Mouse (Mus musculus) limb, embryonic 13.5 days (tissue): ENCODE data around the gene Galns. TPM values are rescaled to one million over a fixed set of nuclear protein-coding genes. Genes with fewer than 3 reads are reported as not detected.

Source experiments
- ATAC-seq: fragments of 200-750 bp; cut with Nextera tagmentation; 2 replicates; pipeline ENCODE4 v1.8.0; 2017; ENCODE audit warnings: low read depth, moderate number of reproducible peaks, moderate TSS enrichment; ENCODE audit not compliant: low FRiP score
- H3K27ac ChIP-seq: fragments of 300-500 bp; sonication (generic); 2 replicates; pipeline ENCODE4 v1.5.1; 2015; ENCODE audit warnings: inconsistent platforms, mild to moderate bottlenecking, moderate library complexity
- H3K27me3 ChIP-seq: fragments of 300-500 bp; sonication (generic); 2 replicates; pipeline ENCODE4 v1.6.1; 2015; ENCODE audit warnings: mild to moderate bottlenecking, inconsistent platforms
- H3K36me3 ChIP-seq: fragments of 300-500 bp; sonication (generic); 2 replicates; pipeline ENCODE4 v1.6.1; 2015; ENCODE audit warnings: inconsistent platforms, mild to moderate bottlenecking, moderate library complexity
- H3K4me1 ChIP-seq: fragments of 300-500 bp; sonication (generic); 2 replicates; pipeline ENCODE4 v1.6.1; 2015; ENCODE audit warnings: inconsistent platforms
- H3K4me2 ChIP-seq: fragments of 300-500 bp; sonication (generic); replicated peaks from 2 replicates; pipeline ENCODE4 v1.6.1; 2015; ENCODE audit warnings: inconsistent platforms, mild to moderate bottlenecking, moderate library complexity
- H3K4me3 ChIP-seq: fragments of 300-500 bp; sonication (generic); 2 replicates; pipeline ENCODE4 v1.5.1; 2015; ENCODE audit warnings: moderate library complexity, mild to moderate bottlenecking, inconsistent platforms
- H3K9ac ChIP-seq: fragments of 300-500 bp; sonication (generic); 2 replicates; pipeline ENCODE4 v1.6.1; 2015; ENCODE audit warnings: mild to moderate bottlenecking, inconsistent platforms
- H3K9me3 ChIP-seq: fragments of 300-500 bp; sonication (generic); 2 replicates; pipeline ENCODE4 v1.6.1; 2016; ENCODE audit warnings: inconsistent platforms
- WGBS: fragments of 180-500 bp; shearing (Covaris S2); methylation state at CpG from one replicate; pipeline ENCODE4 v1.1.7; 2015; 5-methylcytosine and 5-hydroxymethylcytosine counted together
- polyA plus RNA-seq: library from polyadenylated mRNA; unstranded; fragments of >200 nt; fragmentation: Nextera tagmentation; extraction: Ambion mirVana; gene quantifications from 2 replicates; pipeline ENCODE4 v1.2.1, GENCODE M21; 2015

Gene Galns
- polyA plus RNA-seq, 1 experiment from 2014 or later, result 9.0 TPM

DNA sequence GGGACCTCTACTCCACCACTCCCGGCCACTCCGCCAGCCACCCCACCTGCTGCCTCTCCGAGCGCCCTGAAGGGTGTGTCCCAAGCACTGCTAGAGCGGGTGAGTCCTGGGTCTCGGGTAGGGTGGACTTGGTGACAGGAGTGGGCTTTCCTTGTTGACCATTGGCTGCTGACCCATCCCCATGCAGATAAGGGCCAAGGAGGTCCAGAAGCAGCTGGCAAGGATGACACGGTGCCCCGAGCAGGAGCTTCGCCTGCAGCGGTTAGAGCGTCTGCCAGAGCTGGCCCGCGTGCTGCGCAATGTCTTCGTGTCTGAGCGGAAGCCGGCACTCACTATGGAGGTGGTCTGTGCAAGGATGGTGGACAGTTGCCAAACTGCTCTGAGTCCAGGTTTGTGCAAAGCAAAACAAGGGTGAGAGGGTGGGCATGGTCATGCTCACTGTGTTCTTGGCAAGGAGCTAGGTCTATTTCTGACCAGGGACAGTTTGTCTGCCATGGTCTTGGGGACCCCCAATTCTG lies 39.5 kb downstream of the Galns start:
- H3K27me3 ChIP-seq, result no peaks in the 10 kb centered on the region
- H3K9me3 ChIP-seq, result no peaks in the 10 kb centered on the region
- peaks cover 38% of the 10 kb centered on the region for H3K4me1 ChIP-seq
- 94% methylated on average over 17 of the region's 17 CpGs for WGBS
- H3K9ac ChIP-seq, result no peak overlapping the region
- H3K4me3 ChIP-seq, result no peak overlapping the region
- peaks cover 59% of the 10 kb centered on the region for H3K36me3 ChIP-seq
- ATAC-seq, result no peak
- H3K27ac ChIP-seq, result no peak overlapping the region
- no peak overlapping the region for H3K4me2 ChIP-seq

DNA sequence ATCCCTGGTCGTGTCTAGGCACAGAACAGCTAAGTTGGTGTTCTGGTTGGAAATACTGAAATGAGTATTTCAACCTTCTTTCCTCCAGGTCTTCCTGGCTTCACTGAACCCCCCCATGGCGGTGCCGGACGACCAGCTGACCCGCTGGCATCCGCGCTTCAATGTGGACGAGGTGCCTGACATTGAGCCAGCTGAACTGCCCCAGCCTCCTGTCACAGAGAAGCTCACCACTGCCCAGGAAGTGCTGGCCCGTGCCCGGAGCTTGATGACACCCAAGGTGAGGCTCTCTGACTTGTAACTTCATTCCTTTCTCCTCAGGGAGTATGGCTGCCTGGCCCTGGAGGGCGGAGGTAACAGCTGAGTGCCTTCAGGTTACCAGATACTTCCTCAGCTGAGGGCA lies 40.1 kb downstream of the Galns start:
- Histone ChIP-seq H3K9me3 (no peaks in the 10 kb centered on the region), H3K36me3 (peaks cover 59% of the 10 kb centered on the region), H3K27ac (no peak overlapping the region), H3K4me2 (no peak overlapping the region), H3K9ac (no peak overlapping the region), H3K4me1 (peaks cover 44% of the 10 kb centered on the region), H3K27me3 (no peaks in the 10 kb centered on the region), H3K4me3 (no peak overlapping the region)
- ATAC-seq, result no peak
- WGBS, result 95% methylated on average over 11 of the region's 11 CpGs

DNA sequence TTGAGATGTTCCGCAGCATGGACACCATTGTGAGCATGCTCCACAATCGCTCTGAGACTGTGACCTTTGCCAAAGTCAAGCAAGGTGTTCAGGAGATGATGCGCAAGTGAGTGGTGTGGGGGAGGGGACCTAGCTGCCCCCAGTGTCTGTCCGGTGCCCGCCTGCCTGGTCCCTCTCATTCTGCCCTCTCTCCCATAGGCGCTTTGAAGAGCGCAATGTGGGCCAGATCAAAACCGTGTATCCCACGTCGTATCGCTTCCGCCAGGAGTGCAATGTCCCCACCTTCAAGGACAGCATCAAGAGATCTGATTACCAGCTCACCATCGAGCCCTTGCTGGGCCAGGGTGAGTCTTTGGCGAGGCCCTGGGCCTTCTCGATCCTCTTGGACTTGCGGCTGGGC lies 41.3 kb downstream of the Galns start:
- peaks cover 32% of the 10 kb centered on the region for H3K4me1 ChIP-seq
- H3K4me3 ChIP-seq, result no peak overlapping the region
- 94% methylated on average over 16 of the region's 16 CpGs for WGBS
- peaks cover 57% of the 10 kb centered on the region for H3K36me3 ChIP-seq
- peak overlapping the region; percentile 80 for H3K4me2 ChIP-seq
- H3K27me3 ChIP-seq, result no peaks in the 10 kb centered on the region
- no peak overlapping the region for H3K27ac ChIP-seq
- H3K9me3 ChIP-seq, result no peaks in the 10 kb centered on the region
- no peak for ATAC-seq
- H3K9ac ChIP-seq, result 0 out of 2 replicates have a peak overlapping the region, but pooled peaks have one; percentile 93

DNA sequence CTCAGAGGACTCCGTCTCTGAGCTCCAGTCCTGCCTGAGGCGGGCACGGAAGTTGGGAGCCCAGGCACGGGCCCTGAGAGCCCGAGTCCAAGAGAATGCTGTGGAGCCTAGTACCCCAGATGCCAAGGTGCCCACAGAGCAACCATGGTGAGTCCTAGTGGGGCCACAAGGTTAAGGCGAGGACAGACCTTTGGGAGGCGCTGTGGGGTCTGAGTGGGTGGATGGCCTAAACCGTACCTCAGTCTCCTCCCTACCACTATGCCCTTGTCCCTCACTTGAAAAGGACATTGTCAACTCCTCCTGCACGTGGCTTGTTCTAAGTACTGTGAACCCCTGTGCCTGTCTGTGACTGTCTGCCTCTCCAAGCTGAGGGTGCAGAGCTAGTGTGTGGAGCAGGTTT lies 41.9 kb downstream of the Galns start:
- Histone ChIP-seq H3K27me3 (no peaks in the 10 kb centered on the region), H3K4me3 (peak overlapping the region; percentile 88), H3K9me3 (no peaks in the 10 kb centered on the region), H3K9ac (peak overlapping the region; percentile 93), H3K36me3 (peaks cover 51% of the 10 kb centered on the region), H3K4me1 (peaks cover 26% of the 10 kb centered on the region), H3K27ac (no peak overlapping the region), H3K4me2 (peak overlapping the region; percentile 80)
- ATAC-seq, result no peak
- WGBS, result 73% methylated on average over 9 of the region's 9 CpGs

DNA sequence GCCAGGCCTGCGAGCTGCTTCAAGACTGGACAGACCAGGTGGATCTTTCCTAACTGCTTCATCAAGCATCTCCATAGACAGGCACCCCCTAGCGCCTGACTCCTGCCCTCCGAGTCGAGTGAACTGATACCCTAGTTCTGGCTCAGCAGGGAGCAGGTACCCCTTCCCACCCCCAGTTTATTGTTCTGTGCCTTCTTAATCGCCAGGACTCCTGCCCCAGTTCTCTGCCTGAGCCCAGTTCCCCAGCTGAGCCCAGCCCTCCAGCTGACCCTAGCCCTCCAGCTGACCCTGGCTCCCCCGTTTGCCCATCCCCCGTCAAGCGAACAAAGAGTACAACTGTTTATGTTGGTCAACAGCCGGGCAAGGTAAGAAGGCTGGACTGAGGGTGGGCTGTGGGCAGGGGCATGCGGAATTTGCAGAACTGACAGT lies 42.4 kb downstream of the Galns start:
- Histone ChIP-seq H3K9me3 (no peaks in the 10 kb centered on the region), H3K4me2 (peak overlapping the region; percentile 80), H3K36me3 (peaks cover 47% of the 10 kb centered on the region), H3K4me3 (peak overlapping the region; percentile 88), H3K4me1 (peaks cover 24% of the 10 kb centered on the region), H3K9ac (peak overlapping the region; percentile 93), H3K27ac (no peak overlapping the region), H3K27me3 (no peaks in the 10 kb centered on the region)
- 14% methylated on average over 10 of the region's 10 CpGs for WGBS
- no peak for ATAC-seq

DNA sequence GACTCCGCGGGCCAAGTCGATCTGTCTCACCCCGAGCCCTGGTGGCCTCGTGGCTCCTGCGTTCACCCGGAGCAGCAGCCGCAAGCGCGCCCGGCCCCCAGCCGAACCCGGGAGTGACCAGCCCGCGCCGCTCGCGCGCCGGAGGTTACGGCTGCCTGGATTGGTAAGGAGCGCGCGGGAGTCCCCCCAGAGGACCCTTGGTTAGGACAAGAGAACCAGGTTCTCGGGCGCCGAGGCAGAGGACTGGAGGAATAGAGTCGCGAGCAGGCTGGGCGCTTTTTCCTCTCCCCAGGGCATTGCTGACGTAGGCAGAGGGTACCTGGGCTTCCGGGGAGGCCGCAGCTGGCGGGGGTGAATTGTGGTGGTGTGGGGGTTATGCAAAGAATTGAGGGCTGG lies 43.2 kb downstream of the Galns start:
- WGBS, result under 1% methylated on average over 34 of the region's 34 CpGs
- Histone ChIP-seq H3K9me3 (no peaks in the 10 kb centered on the region), H3K36me3 (peaks cover 39% of the 10 kb centered on the region), H3K4me1 (peaks cover 24% of the 10 kb centered on the region), H3K27ac (peak overlapping the region; percentile 89), H3K4me3 (peak overlapping the region; percentile 88), H3K4me2 (peak overlapping the region; percentile 80), H3K9ac (peak overlapping the region; percentile 93), H3K27me3 (no peaks in the 10 kb centered on the region)
- peak; percentile 45; the same call in 1 of the 2 replicates for ATAC-seq

DNA sequence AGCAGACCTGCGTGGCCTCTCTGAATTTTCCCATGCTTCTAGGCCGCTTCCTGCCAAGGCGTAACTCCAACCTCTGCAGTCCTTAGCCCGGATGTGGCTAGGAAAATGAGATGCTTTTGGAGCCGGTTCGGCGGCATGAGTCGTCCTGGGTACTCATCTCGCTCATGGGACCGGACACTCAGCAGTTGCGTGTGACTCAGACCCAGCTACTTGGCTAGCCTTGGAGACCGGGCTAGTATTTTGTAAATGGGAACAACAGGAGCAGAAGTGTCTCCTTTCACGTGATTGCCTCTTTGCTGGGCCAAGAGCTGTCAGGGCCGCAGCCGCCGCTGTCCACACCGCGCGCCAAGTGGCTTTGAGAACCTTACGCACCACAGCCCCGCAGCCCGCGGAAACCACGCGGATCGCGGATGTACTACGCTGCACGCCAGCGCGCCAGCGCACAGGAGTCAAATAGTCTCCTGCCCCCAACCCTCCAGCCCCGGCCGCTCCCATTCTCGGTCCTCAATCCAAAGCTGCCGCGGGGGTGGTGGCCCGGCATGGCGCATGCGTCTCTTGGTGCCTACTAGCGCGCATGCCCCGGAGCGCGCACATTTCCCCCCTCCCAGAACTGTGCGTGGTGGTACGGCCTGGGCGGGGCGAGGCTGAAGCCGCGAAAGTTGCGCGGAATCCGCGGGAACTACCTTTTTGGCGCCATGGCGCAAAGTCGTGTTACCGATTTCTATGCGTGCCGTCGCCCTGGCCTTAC lies 43.7 kb downstream of the Galns start, which contains the start of gene Cdt1:
Gene Cdt1, plus strand, starts transcription at position 655 of the 748 bp plus-strand sequence.
- H3K9ac ChIP-seq, result peak within 1 kb of the TSS; percentile 93
- H3K4me3 ChIP-seq, result peak within 1 kb of the TSS; percentile 88
- peak; percentile 96 for ATAC-seq
- H3K27me3 ChIP-seq, result no peaks in the 10 kb centered on the region
- peak within 1 kb of the TSS; percentile 80 for H3K4me2 ChIP-seq
- H3K9me3 ChIP-seq, result no peaks in the 10 kb centered on the region
- peaks cover 34% of the 10 kb centered on the region for H3K36me3 ChIP-seq
- peak within 1 kb of the TSS; percentile 89 for H3K27ac ChIP-seq
- under 1% methylated on average over 61 of the region's 62 CpGs for WGBS
- H3K4me1 ChIP-seq, result peaks cover 24% of the 10 kb centered on the region

DNA sequence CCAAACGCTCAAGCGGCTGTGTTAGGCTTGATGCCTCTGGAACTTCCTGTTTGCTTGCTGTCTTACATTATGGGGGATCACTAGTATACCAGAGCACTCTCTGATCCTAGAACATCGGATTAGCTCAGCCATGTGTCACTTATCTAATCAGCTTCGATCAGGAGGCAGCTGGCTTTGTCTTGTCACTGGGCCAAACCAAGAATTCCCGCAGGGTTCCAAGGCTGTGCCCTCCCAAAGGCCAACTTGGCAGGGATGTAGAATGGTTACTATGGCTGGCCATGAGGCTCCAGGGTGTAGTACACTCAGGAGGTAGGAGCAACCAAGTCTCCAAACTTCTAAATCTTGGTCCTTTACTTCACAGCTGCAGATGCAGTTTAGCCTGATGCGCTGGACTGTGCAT lies 44.5 kb downstream of the Galns start:
- H3K27ac ChIP-seq, result peak overlapping the region; percentile 89
- H3K36me3 ChIP-seq, result peaks cover 26% of the 10 kb centered on the region
- H3K9me3 ChIP-seq, result no peaks in the 10 kb centered on the region
- 54% methylated on average over 6 of the region's 6 CpGs for WGBS
- ATAC-seq, result no peak
- peaks cover 24% of the 10 kb centered on the region for H3K4me1 ChIP-seq
- no peaks in the 10 kb centered on the region for H3K27me3 ChIP-seq
- peak overlapping the region; percentile 93 for H3K9ac ChIP-seq
- peak overlapping the region; percentile 80 for H3K4me2 ChIP-seq
- H3K4me3 ChIP-seq, result peak overlapping the region; percentile 88

DNA sequence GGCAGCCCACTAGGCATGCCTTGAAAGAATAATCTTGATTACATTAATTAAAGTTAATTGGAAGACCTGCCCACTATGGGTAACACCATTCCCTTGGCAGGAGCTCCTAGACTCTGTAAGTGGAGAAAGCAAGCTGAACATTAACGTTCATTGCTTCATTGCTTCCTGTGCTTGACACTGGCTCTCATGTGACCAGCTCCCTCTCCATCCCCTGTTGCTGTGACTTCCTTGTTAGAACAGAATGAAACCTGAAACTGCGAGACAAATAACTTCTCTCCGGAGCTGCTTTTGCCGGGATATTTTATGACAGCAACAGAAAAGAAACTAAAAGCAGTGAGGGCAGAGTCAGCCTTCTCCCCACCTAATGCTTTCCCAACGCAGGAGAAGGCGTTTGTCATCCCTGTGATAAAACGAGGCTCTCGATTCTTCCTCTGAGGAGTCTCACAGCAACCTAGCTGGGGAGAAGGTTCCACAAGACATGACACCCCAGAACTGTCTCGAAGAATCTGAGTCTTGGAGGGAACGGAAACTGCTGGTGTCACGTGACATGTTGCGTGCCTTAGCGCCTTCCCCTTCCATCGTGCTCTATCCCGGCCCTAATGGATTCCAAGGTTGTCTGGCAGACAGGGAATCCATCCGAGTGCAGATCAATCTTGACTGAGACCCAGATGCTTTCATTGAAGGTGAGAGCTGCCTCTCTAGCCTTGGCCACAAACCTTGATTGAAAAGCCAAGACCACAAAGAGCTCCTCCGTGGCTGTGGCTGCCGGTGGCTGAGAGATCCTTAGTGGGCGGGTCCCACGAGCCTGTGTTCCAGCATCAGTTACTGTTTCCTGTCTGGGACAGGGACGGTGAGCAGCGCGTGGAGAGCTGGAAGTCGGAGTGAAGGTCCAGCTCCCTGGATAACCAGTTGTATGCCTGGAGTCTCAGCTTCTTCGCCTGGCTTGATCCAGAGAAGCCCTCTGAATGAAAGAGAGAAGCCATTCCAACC lies 46.6 kb downstream of the Galns start:
- no peak for ATAC-seq
- Histone ChIP-seq H3K27ac (0 out of 2 replicates have a peak overlapping the region, but pooled peaks have one; percentile 3), H3K9me3 (no peaks in the 10 kb centered on the region), H3K4me2 (no peak overlapping the region), H3K4me3 (no peak overlapping the region), H3K27me3 (no peaks in the 10 kb centered on the region), H3K9ac (no peak overlapping the region), H3K36me3 (peaks cover 5% of the 10 kb centered on the region), H3K4me1 (peaks cover 22% of the 10 kb centered on the region)
- 75% methylated on average over 25 of the region's 25 CpGs for WGBS

DNA sequence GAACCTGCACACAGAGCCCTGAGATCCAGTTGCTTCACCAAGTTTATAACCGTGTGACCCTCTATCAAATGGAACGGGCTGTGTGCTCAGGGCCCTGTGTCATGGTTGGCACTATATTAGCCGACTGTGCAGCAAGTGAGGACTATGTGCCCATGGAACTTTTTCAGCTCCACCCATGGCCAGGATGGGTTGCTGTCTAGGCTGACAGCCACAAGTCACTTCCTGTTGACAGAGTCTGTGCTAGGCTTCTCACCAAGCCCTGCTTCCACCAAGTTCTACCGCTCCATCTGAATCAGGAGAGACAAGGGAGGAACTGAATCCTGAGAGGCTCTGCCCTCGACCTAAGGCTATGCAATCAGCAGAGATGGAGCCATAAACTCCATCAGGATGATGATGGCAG lies 50.1 kb downstream of the Galns start:
- Histone ChIP-seq H3K27ac (no peak overlapping the region), H3K9me3 (no peaks in the 10 kb centered on the region), H3K27me3 (no peaks in the 10 kb centered on the region), H3K4me1 (peaks cover 22% of the 10 kb centered on the region), H3K4me3 (no peak overlapping the region), H3K9ac (no peak overlapping the region), H3K4me2 (no peak overlapping the region), H3K36me3 (no peaks in the 10 kb centered on the region)
- no peak for ATAC-seq
- 77% methylated on average over 5 of the region's 5 CpGs for WGBS

DNA sequence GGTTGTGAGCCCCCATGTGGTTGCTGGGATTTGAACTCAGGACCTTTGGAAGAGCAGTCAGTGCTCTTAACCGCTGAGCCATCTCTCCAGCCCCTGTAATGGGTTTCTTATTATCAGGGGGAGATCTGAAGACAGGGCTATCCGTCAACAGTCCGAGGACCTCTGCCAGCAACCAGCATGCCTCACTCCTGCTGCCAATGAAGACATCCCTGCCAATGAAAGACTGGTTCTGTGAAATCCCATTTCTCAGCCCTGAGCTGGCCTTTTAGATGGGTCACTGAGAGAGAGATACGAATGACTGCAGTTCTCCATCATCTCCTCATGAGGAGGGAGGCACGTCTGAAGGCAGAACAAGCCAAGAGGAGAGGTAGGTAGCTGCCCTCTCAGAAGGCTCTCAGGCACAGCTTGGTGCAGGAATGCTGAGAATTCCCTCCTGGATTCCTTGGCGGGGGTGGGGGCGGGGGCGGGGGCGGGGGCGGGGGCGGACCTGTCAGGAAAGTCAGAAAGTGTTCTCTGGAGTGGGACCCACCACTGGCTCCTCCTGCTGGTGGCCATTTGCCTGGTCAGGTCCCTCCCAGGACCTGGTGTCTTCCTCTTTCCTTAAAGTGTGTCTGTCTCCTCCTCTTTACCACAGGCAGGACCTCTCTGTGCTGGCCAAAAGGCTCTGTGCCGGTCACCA lies 52.5 kb downstream of the Galns start:
- H3K9me3 ChIP-seq, result no peaks in the 10 kb centered on the region
- H3K36me3 ChIP-seq, result no peaks in the 10 kb centered on the region
- H3K27ac ChIP-seq, result no peak overlapping the region; the same call in 1 of the 2 replicates
- H3K4me3 ChIP-seq, result no peak overlapping the region
- peak; percentile 45; the same call in 1 of the 2 replicates for ATAC-seq
- peaks cover 22% of the 10 kb centered on the region for H3K4me1 ChIP-seq
- 15% methylated on average over 12 of the region's 12 CpGs for WGBS
- no peaks in the 10 kb centered on the region for H3K27me3 ChIP-seq
- no peak overlapping the region for H3K9ac ChIP-seq
- H3K4me2 ChIP-seq, result no peak overlapping the region
